Mouse (Mus musculus) testis, adult 2 months (tissue): ENCODE measurements at regions not wholly inside any gene's neighbourhood (a gene's known extent, or its start where the extent isn't known, plus 50 kb on each side); places are given as distances from the start of the nearest gene placed in this dataset.

ENCODE experiments used
- CTCF ChIP-seq: fragments of 200-500 bp; IDR thresholded peaks from 2 replicates; pipeline ENCODE4 v1.5.1; 2012; ENCODE audit warnings: low read depth, mild to moderate bottlenecking, inconsistent platforms, low read length, moderate library complexity; ENCODE audit not compliant: control insufficient read depth, insufficient read depth, insufficient replicate concordance
- POLR2A ChIP-seq: fragments of 200-500 bp; IDR thresholded peaks from 2 replicates; pipeline ENCODE4 v1.6.1; 2012; ENCODE audit warnings: low read depth, mild to moderate bottlenecking, inconsistent platforms, low read length, moderate library complexity; ENCODE audit not compliant: control insufficient read depth

DNA sequence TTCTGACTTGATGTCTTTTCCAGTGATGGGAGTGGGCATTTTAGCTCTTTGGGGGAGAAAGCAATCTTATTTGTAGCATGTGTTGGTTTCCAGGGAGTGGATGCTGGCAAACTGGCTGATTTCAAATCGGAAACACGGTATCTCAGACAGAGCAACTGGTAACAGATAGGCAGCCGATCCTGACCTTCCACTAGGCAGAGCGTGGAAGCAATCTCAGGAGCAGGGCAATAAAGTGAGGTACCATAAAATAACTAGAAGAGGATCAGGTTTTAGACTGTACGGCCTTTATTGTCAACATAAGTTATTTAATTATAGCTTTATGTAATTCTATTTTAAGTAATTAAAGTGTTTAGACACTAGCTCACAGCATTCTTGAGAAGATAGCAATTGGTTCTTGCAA, 390.0 kb downstream of the Plk2 start:
- TF ChIP-seq CTCF (no peak), POLR2A (no peak)
